11 mouse cellular contexts compared by ENCODE assay signal in genomic region chr4:134981959-134982431, GRCm38 (mm10). TPM values are rescaled to one million over a fixed set of nuclear protein-coding genes. Genes with fewer than 3 reads are reported as not detected.
A peak's percentile ranks its signal among the peaks of the same experiment; 100 is the strongest.
DNase-seq lines count a peak whose midpoint lies in the region; ATAC-seq and TF ChIP-seq lines count a peak whose summit lies in the region.
"Had no signal": no experiment of that assay in that cellular context is flagged by ENCODE, and none has a peak within 500 bp of the region (broad histone marks: within the 10 kb centered on the region; RNA-seq: fewer than 3 reads in every experiment).

No protein-coding gene starts in this region.

- no peak for TF ChIP-seq CTCF in G1E (IDR thresholded peaks at IDR 0.05; ENCODE audit: low read depth, low read length)

- no peak for DNase-seq in heart, adult 8-10 months (ENCODE audit: low spot score)
- peak; percentile 93 for DNase-seq in G1E (ENCODE audit: low spot score)
- DNase-seq in intestine, embryonic 14.5 days (ENCODE audit: low spot score) = no peak
- no peak for DNase-seq in right cerebral cortex, postnatal 4 days
- no peak for DNase-seq in cerebellum, adult 9-11 months
- DNase-seq: cerebellum, adult 8-10 months; kidney, adult 11 months had no signal

- no peaks in the 10 kb centered on the region for H3K9me3 ChIP-seq in heart, embryonic 11.5 days (replicated peaks; ENCODE audit: control insufficient read depth, low read length)
- 0 out of 2 replicates have a peak, but pooled peaks cover 2% of the 10 kb centered on the region for H3K9me3 ChIP-seq in G1E (replicated peaks)
- H3K9me3 ChIP-seq in intestine, embryonic 14.5 days (ENCODE audit: control insufficient read depth, low read length) = no peaks in the 10 kb centered on the region
- H3K9me3 ChIP-seq in neural tube, embryonic 15.5 days (replicated peaks) = no peaks in the 10 kb centered on the region
- H3K9me3 ChIP-seq: midbrain, embryonic 13.5 days had no signal

- peak overlapping the region; percentile 77; the same call in 1 of the 2 replicates for H3K27ac ChIP-seq in heart, embryonic 11.5 days (ENCODE audit: low read depth, low read length)
- no peak overlapping the region for H3K27ac ChIP-seq in intestine, embryonic 14.5 days (ENCODE audit: low read depth)
- no peak overlapping the region for H3K27ac ChIP-seq in neural tube, embryonic 15.5 days (replicated peaks)
- H3K27ac ChIP-seq: midbrain, embryonic 13.5 days had no signal

- 23% methylated on average over 7 of the region's 7 CpGs for WGBS in heart, embryonic 11.5 days (ENCODE audit: insufficient replicate concordance)
- 50% methylated on average over 7 of the region's 7 CpGs for WGBS in intestine, embryonic 14.5 days
- 60% methylated on average over 7 of the region's 7 CpGs for WGBS in neural tube, embryonic 15.5 days

- 0 out of 2 replicates have a peak overlapping the region, but pooled peaks have one; percentile 4 for H3K4me2 ChIP-seq in heart, embryonic 11.5 days
- H3K4me2 ChIP-seq in intestine, embryonic 14.5 days (ENCODE audit: low read length) = no peak overlapping the region
- no peak overlapping the region for H3K4me2 ChIP-seq in neural tube, embryonic 15.5 days
- H3K4me2 ChIP-seq: midbrain, embryonic 13.5 days had no signal

- ATAC-seq in heart, embryonic 11.5 days (replicated peaks; ENCODE audit: insufficient number of reproducible peaks, low FRiP score, low TSS enrichment) = peak; percentile 94
- ATAC-seq in G1E (ENCODE audit: extremely low read depth, insufficient number of reproducible peaks, low FRiP score, poor library complexity, severe bottlenecking) = peak; percentile 96
- ATAC-seq in intestine, embryonic 14.5 days (replicated peaks; ENCODE audit: low FRiP score, low TSS enrichment, low read depth) = 0 out of 2 replicates have a peak, but pooled peaks have one; percentile 61
- ATAC-seq in megakaryocyte progenitor cell, adult 5-6 weeks (replicated peaks; ENCODE audit: poor library complexity) = peak; percentile 95
- ATAC-seq in neural tube, embryonic 15.5 days (ENCODE audit: low FRiP score) = no peak
- ATAC-seq: midbrain, embryonic 13.5 days had no signal

- H3K4me3 ChIP-seq in heart, embryonic 11.5 days (ENCODE audit: low read depth, low read length) = no peak overlapping the region
- H3K4me3 ChIP-seq in G1E (ENCODE audit: low read depth, low read length) = peak overlapping the region; percentile 30; the same call in 1 of the 2 replicates
- no peak overlapping the region for H3K4me3 ChIP-seq in intestine, embryonic 14.5 days (ENCODE audit: low read depth, low read length)
- no peak overlapping the region for H3K4me3 ChIP-seq in neural tube, embryonic 15.5 days (replicated peaks)
- H3K4me3 ChIP-seq: midbrain, embryonic 13.5 days had no signal

- no peaks in the 10 kb centered on the region for H3K27me3 ChIP-seq in heart, embryonic 11.5 days (ENCODE audit: control insufficient read depth, insufficient read depth, low read length)
- H3K27me3 ChIP-seq in G1E (ENCODE audit: insufficient read depth, low read length) = no peaks in the 10 kb centered on the region
- H3K27me3 ChIP-seq in intestine, embryonic 14.5 days (replicated peaks; ENCODE audit: control insufficient read depth, insufficient read depth, low read length) = no peaks in the 10 kb centered on the region
- H3K27me3 ChIP-seq in neural tube, embryonic 15.5 days (replicated peaks) = no peaks in the 10 kb centered on the region
- H3K27me3 ChIP-seq: midbrain, embryonic 13.5 days had no signal

- H3K4me1 ChIP-seq in heart, embryonic 11.5 days (ENCODE audit: control insufficient read depth, insufficient read depth, low read length) = peaks cover 13% of the 10 kb centered on the region
- peaks cover 51% of the 10 kb centered on the region for H3K4me1 ChIP-seq in G1E (ENCODE audit: insufficient read depth, low read depth, low read length)
- no peaks in the 10 kb centered on the region for H3K4me1 ChIP-seq in intestine, embryonic 14.5 days (replicated peaks; ENCODE audit: control insufficient read depth, insufficient read depth, low read length)
- 0 out of 2 replicates have a peak, but pooled peaks cover 7% of the 10 kb centered on the region for H3K4me1 ChIP-seq in neural tube, embryonic 15.5 days
- H3K4me1 ChIP-seq: midbrain, embryonic 13.5 days had no signal

- no peak overlapping the region for H3K9ac ChIP-seq in heart, embryonic 11.5 days (ENCODE audit: low read depth, low read length)
- H3K9ac ChIP-seq in intestine, embryonic 14.5 days (ENCODE audit: low read length) = no peak overlapping the region
- H3K9ac ChIP-seq in neural tube, embryonic 15.5 days (replicated peaks) = no peak overlapping the region
- H3K9ac ChIP-seq: midbrain, embryonic 13.5 days had no signal

- H3K36me3 ChIP-seq in heart, embryonic 11.5 days (ENCODE audit: control insufficient read depth, insufficient read depth, low read length) = no peaks in the 10 kb centered on the region
- H3K36me3 ChIP-seq in G1E (replicated peaks) = no peaks in the 10 kb centered on the region
- H3K36me3 ChIP-seq in intestine, embryonic 14.5 days (ENCODE audit: control insufficient read depth, insufficient read depth, low read length) = no peaks in the 10 kb centered on the region
- H3K36me3 ChIP-seq in neural tube, embryonic 15.5 days = no peaks in the 10 kb centered on the region
- H3K36me3 ChIP-seq: midbrain, embryonic 13.5 days had no signal

RNA-seq across cellular contexts. Expression of gene Syf2, which starts 51.3 kb away (rescaled TPM):
- polyA plus RNA-seq in heart, embryonic 11.5 days (2014; fragmentation: Nextera tagmentation; extraction: Ambion mirVana) = 59.5 and 61.5 TPM in 2 replicates
- total RNA-seq in heart, adult 8-10 months (2022) = 10 to 100 TPM; 51.6 to 66.1 (median 59.4) TPM
- total RNA-seq in G1E (2014; fragmentation: Nextera tagmentation) = 48.8 and 49.0 TPM in 2 replicates
- 175 and 187 TPM in 2 replicates for total RNA-seq in G1E (2017)
- 36.7 and 52.3 TPM in 2 replicates for polyA plus RNA-seq in G1E (2012)
- 62.4 and 63.0 TPM in 2 replicates for polyA plus RNA-seq in intestine, embryonic 14.5 days (2014; fragmentation: Nextera tagmentation; extraction: Ambion mirVana)
- total RNA-seq in megakaryocyte progenitor cell, adult 5-6 weeks (2015) = 50.4 and 58.9 TPM in 2 replicates
- 173 and 193 TPM in 2 replicates for total RNA-seq in megakaryocyte progenitor cell, adult 5-6 weeks (2017)
- 55.7 and 62.0 TPM in 2 replicates for polyA plus RNA-seq in neural tube, embryonic 15.5 days (2015; fragmentation: Nextera tagmentation; extraction: Ambion mirVana)

RNA-seq across cellular contexts. Expression of gene Rsrp1, which starts 58.6 kb away (rescaled TPM):
- 331 and 353 TPM in 2 replicates for polyA plus RNA-seq in heart, embryonic 11.5 days (2014; fragmentation: Nextera tagmentation; extraction: Ambion mirVana)
- total RNA-seq in heart, adult 8-10 months (2022) = 100 to 1,000 TPM in 3 of 4 experiments, 10 to 100 TPM in 1; 97.1 to 165 (median 123) TPM
- 260 and 286 TPM in 2 replicates for total RNA-seq in G1E (2014; fragmentation: Nextera tagmentation)
- total RNA-seq in G1E (2017) = 446 and 492 TPM in 2 replicates
- polyA plus RNA-seq in G1E (2012) = 468 and 529 TPM in 2 replicates
- 400 and 437 TPM in 2 replicates for polyA plus RNA-seq in intestine, embryonic 14.5 days (2014; fragmentation: Nextera tagmentation; extraction: Ambion mirVana)
- total RNA-seq in megakaryocyte progenitor cell, adult 5-6 weeks (2015) = 413 and 462 TPM in 2 replicates
- 119 and 154 TPM in 2 replicates for total RNA-seq in megakaryocyte progenitor cell, adult 5-6 weeks (2017)
- polyA plus RNA-seq in neural tube, embryonic 15.5 days (2015; fragmentation: Nextera tagmentation; extraction: Ambion mirVana) = 460 and 502 TPM in 2 replicates
